Mouse (Mus musculus) embryonic facial prominence, embryonic 10.5 days (tissue): ENCODE measurements around the gene Gm5800. TPM values are rescaled to one million over a fixed set of nuclear protein-coding genes. Genes with fewer than 3 reads are reported as not detected.
"Not testable (repeated sequence)": the region's sequence is repeated elsewhere in the genome, so short reads cannot be mapped to it uniquely, and the experiment has no call there.

ENCODE experiments used
- DNase-seq: peaks from one replicate; pipeline ENCODE4 v3.0.0-alpha.2; 2017; ENCODE audit warnings: low spot score
- H3K27ac ChIP-seq: fragments of 300-500 bp; sonication (generic); replicated peaks from 2 replicates; pipeline ENCODE4 v1.5.1; 2016; ENCODE audit warnings: mild to moderate bottlenecking
- H3K27me3 ChIP-seq: fragments of 300-500 bp; sonication (generic); replicated peaks from 2 replicates; pipeline ENCODE4 v1.6.1; 2016; ENCODE audit warnings: low read depth, mild to moderate bottlenecking; ENCODE audit not compliant: poor library complexity, severe bottlenecking
- H3K36me3 ChIP-seq: fragments of 300-500 bp; sonication (generic); replicated peaks from 2 replicates; pipeline ENCODE4 v1.6.1; 2016; ENCODE audit warnings: mild to moderate bottlenecking, moderate library complexity
- H3K4me1 ChIP-seq: fragments of 300-500 bp; sonication (generic); 2 replicates; pipeline ENCODE4 v1.6.1; 2016
- H3K4me3 ChIP-seq: fragments of 300-500 bp; sonication (generic); 2 replicates; pipeline ENCODE4 v1.5.1; 2016; ENCODE audit warnings: mild to moderate bottlenecking, moderate library complexity
- H3K9me3 ChIP-seq: fragments of 300-500 bp; sonication (generic); 2 replicates; pipeline ENCODE4 v1.6.1; 2016; ENCODE audit warnings: mild to moderate bottlenecking
- WGBS: fragments of 180-500 bp; shearing (Covaris S2); methylation state at CpG from one replicate; pipeline ENCODE4 v1.1.7; 2016; 5-methylcytosine and 5-hydroxymethylcytosine counted together
- polyA plus RNA-seq: library from polyadenylated mRNA; unstranded; fragments of >200 nt; fragmentation: Nextera tagmentation; extraction: Ambion mirVana; gene quantifications from 2 replicates; pipeline ENCODE4 v1.2.1, GENCODE M21; 2016

Gene Gm5800
- polyA plus RNA-seq: not detected in 2 replicates

DNA sequence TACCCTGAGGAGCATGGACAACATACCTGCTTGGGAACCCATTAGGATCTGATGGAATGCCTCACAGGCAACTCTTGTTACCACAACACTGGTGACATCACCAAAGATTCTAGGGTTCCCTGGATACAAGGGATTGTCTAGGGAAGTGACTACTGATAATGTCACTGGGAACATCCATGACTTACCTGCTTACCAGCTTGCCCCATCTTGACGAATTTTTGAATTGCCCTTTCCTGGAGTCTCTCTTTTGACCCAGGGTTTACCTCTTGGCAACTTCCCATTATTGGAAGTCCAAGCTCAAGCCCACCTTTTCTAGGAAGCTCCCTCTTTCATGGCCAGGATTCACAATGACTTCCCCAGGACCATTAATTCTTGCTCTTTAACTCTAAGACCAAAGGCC lies at the start of gene Gm5800:
Gene Gm5800, minus strand, starts transcription at position 101 of the 400 bp plus-strand sequence.
- H3K4me3 ChIP-seq: no peak within 1 kb of the TSS
- no peaks in the 10 kb centered on the region for H3K4me1 ChIP-seq
- WGBS: 55% methylated on average over 1 of the region's 1 CpGs
- H3K36me3 ChIP-seq: no peaks in the 10 kb centered on the region
- no peak for DNase-seq
- no peaks in the 10 kb centered on the region for H3K27me3 ChIP-seq
- H3K27ac ChIP-seq: no peak within 1 kb of the TSS
- H3K9me3 ChIP-seq: no peaks in the 10 kb centered on the region

DNA sequence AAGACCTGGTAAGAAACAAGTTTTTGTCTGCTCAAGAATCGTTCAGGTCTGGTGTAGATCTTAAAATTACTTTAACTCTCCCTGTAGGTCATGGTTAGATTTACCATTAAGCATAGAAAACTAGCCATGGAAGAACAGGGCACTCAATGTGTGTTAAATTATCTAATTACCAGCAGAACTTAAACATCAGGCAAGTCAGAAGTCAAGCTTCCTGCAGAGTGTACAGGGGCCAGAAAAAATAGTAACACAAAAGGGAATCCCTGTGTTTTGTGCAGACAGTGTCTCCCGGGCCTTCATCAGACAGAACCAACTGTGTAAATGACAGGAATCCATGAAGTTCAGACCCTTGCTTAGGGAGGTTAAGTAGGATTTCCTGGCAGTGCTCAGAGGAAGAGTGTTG lies 39.0 kb upstream of the Gm5800 start:
- Histone ChIP-seq H3K27ac (no peak overlapping the region), H3K36me3 (no peaks in the 10 kb centered on the region), H3K4me3 (no peak overlapping the region), H3K27me3 (no peaks in the 10 kb centered on the region), H3K9me3 (no peaks in the 10 kb centered on the region), H3K4me1 (peaks cover 7% of the 10 kb centered on the region)
- WGBS: 38% methylated on average over 2 of the region's 2 CpGs
- DNase-seq: peak; percentile 28

GRCm38 (mm10) chr14:51740347-51741170 lies 23.6 kb upstream of the Gm5800 start:
- peaks cover 37% of the 10 kb centered on the region for H3K4me1 ChIP-seq
- WGBS: 1% methylated on average over 42 of the region's 42 CpGs

DNA sequence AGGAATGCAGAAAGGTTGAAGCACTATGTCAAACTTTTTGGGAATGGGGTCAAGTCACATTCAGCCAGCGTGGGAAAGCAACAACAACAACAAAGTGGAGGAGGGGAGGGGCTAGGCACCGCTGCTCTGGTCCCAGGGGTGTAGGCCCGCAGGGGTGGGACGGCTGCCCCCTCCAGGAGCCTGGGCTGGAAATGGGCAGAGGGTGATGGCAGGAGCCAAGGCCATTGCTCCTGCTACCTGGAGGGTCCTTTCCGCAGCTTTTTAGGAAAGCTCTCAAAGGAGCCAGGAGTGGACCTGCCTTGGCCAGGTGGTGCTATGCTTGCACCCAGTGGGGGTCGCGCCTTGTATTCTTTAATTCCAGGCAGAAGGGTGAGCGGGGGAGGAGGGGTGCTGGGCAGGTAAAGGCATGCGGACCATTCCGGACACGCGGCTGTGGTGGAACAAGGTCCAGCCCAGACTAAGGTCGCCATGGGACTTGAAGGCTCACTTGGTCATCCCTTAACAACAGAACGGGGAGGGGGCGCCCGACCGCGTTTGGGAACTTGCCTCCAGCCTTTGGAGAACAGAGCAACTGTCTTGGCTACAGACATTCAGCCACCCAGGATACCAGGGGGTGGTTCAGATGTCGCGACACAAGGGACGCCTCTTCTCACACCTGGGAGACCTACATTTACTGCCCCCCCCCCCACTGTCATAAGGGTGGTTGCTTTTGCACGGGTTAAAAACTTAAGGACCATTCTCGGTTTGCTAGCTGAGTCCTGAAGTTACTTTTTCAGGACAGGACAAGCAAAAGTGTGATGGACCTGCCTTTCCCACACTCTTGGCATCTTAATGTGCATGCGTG lies 22.4 kb upstream of the Gm5800 start:
- H3K4me3 ChIP-seq: peak overlapping the region; percentile 58

More at GRCm38 (mm10) chr14:51740347-51741170, 23.6 kb upstream of the Gm5800 start:
- Histone ChIP-seq H3K27ac (no peak overlapping the region), H3K36me3 (no peaks in the 10 kb centered on the region), H3K27me3 (peaks cover 58% of the 10 kb centered on the region), H3K4me3 (peak overlapping the region; percentile 58), H3K9me3 (no peaks in the 10 kb centered on the region)
- peak; percentile 57 for DNase-seq

DNA sequence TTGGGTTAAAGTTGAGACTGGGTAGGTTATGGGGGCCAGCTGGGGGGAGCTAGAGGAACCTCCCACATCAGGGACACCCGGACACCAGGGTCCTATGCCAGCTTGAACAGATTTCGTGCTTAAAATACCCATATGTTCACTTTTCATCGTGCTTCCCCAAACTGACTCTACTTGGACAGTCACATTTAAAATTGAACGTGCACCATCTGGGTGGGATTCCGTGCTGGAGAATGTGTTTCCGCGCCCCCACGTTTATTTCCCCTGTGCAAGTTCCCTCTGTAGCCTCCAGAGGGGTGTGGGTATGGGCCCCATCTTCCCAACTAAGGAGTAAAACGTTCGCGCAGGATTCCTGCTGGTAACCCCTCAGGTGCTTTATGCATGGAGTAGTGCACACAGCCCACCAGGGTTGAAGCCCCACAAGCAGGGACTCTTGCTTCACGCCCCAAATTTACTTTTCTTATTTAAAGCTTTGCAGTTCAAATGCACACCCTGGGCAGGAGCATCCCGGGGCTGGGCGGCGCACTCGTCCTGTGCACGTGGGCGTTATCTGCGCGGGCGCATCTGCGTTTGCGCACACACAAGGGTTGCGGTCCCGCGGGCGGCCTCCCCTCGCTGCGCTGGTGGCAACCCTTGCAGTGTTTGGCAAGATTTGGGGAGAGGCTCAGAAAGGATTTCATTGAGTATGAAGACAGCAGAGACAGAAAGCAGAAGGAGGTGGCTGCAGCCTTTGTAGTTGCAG lies 21.6 kb upstream of the Gm5800 start:
- Histone ChIP-seq H3K4me1 (peaks cover 37% of the 10 kb centered on the region), H3K9me3 (no peaks in the 10 kb centered on the region), H3K4me3 (peak overlapping the region; percentile 58), H3K36me3 (no peaks in the 10 kb centered on the region), H3K27ac (no peak overlapping the region), H3K27me3 (peaks cover 58% of the 10 kb centered on the region)
- WGBS: 2% methylated on average over 29 of the region's 29 CpGs
- no peak for DNase-seq

More for the DNA sequence above, 22.4 kb upstream of the Gm5800 start:
- Histone ChIP-seq H3K36me3 (no peaks in the 10 kb centered on the region), H3K27ac (no peak overlapping the region), H3K4me1 (peaks cover 37% of the 10 kb centered on the region), H3K27me3 (peaks cover 58% of the 10 kb centered on the region), H3K9me3 (no peaks in the 10 kb centered on the region)
- WGBS: 3% methylated on average over 24 of the region's 24 CpGs
- peak; percentile 35 for DNase-seq

GRCm38 (mm10) chr14:51737967-51738366 lies 21.0 kb upstream of the Gm5800 start:
- DNase-seq: peak; percentile 10
- WGBS: 15% methylated on average over 12 of the region's 12 CpGs
- H3K27me3 ChIP-seq: peaks cover 58% of the 10 kb centered on the region

GRCm38 (mm10) chr14:51695368-51695767 lies 21.6 kb downstream of the Gm5800 start, which contains the start of gene Gm17079:
Gene Gm17079, minus strand, starts transcription at chr14:51695468.
- WGBS: 92% methylated on average over 1 of the region's 2 CpGs
- H3K36me3 ChIP-seq, H3K4me3 ChIP-seq, H3K27ac ChIP-seq, DNase-seq, H3K27me3 ChIP-seq, H3K4me1 ChIP-seq, H3K9me3 ChIP-seq: not testable (repeated sequence)

More at GRCm38 (mm10) chr14:51737967-51738366, 21.0 kb upstream of the Gm5800 start:
- no peak overlapping the region for H3K4me3 ChIP-seq
- H3K9me3 ChIP-seq: no peaks in the 10 kb centered on the region
- H3K36me3 ChIP-seq: no peaks in the 10 kb centered on the region
- no peak overlapping the region for H3K27ac ChIP-seq
- peaks cover 37% of the 10 kb centered on the region for H3K4me1 ChIP-seq

GRCm38 (mm10) chr14:51677269-51677668 lies 39.7 kb downstream of the Gm5800 start:
- no peak for DNase-seq
- Histone ChIP-seq H3K27me3 (no peaks in the 10 kb centered on the region), H3K36me3 (no peaks in the 10 kb centered on the region), H3K9me3 (no peaks in the 10 kb centered on the region), H3K4me3 (no peak overlapping the region), H3K27ac (no peak overlapping the region), H3K4me1 (no peaks in the 10 kb centered on the region)
- 90% methylated on average over 5 of the region's 5 CpGs for WGBS

Other genes with a start within 250 kb of the Gm5800 start
- not detected in 2 replicates for gene Gm5622, start 164.4 kb downstream of the Gm5800 start, polyA plus RNA-seq
- gene Gm17175, start 143.1 kb downstream of the Gm5800 start, polyA plus RNA-seq: not detected in 2 replicates
- gene Gm17174, start 125.0 kb downstream of the Gm5800 start, polyA plus RNA-seq: not detected in 2 replicates
- gene Gm17078, start 105.9 kb downstream of the Gm5800 start, polyA plus RNA-seq: not detected in 2 replicates
- not detected in 2 replicates for gene Gm4181, start 81.5 kb downstream of the Gm5800 start, polyA plus RNA-seq
- gene Gm17079, start 21.7 kb downstream of the Gm5800 start, polyA plus RNA-seq: not detected in 2 replicates
- not detected in 2 replicates for gene Ang4, start 56.4 kb upstream of the Gm5800 start, polyA plus RNA-seq
- not detected in 2 replicates for gene AY358078, start 82.9 kb upstream of the Gm5800 start, polyA plus RNA-seq
- gene Ear6, start 136.5 kb upstream of the Gm5800 start, polyA plus RNA-seq: not detected in 2 replicates
- 52.4 and 53.0 TPM in 2 replicates for gene Mettl17, start 167.7 kb upstream of the Gm5800 start, polyA plus RNA-seq
- 0.60 and 0.62 TPM in 2 replicates for gene Slc39a2, start 175.7 kb upstream of the Gm5800 start, polyA plus RNA-seq
- 15.4 and 16.6 TPM in 2 replicates for gene Ndrg2, start 197.0 kb upstream of the Gm5800 start, polyA plus RNA-seq
- not detected in 2 replicates for gene Tppp2, start 201.2 kb upstream of the Gm5800 start, polyA plus RNA-seq
- not detected in 2 replicates for gene Rnase13, start 205.6 kb upstream of the Gm5800 start, polyA plus RNA-seq